Mouse (Mus musculus): ENCODE results near the gene B4galnt3.

The B4galnt3 gene

DNA sequence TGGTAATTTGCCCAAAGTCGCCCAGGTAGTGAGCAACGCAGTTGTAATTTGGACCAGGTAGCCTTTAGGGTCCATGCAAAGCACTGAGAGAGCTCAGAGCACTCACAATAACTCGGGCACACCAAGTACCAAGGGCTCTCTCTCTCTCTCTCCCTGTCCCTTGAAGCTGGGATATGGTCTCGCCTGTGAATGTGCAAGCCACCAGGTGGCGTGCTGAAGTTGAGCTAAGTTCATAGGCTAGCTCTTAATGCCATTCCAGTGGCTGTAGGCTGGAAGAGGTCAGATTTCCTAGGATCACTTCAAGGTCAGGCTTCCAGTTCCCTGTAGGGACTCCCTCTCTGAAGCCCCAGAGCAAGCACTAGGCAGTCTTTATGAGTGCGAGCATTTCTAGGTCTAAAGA is 71.7 kb downstream of the B4galnt3 start:
- DNase-seq (ENCODE audit: low spot score in 2 of 2) = peak in 1 of 2 experiments; percentile 48

DNA sequence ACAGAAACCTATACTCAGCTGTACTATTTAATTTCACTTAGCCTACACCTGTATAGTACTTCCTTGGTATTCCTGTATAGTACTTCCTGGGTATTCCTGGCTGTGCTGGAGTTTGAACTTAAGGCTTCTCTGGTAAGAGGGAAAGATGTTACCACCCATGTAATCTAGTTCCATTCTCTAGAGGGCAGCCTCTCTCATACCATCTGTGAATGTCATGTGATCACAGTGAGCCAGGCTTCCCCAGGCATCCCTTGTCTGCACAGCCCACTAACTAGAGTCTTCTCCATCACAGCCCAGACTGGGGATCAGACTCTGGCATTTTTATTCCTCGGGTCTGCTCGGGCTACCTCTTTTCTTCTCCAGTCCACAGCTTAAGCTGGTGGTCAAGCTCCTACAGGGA is 75.1 kb downstream of the B4galnt3 start:
- no peak for DNase-seq (ENCODE audit: low spot score in 2 of 2)

DNA sequence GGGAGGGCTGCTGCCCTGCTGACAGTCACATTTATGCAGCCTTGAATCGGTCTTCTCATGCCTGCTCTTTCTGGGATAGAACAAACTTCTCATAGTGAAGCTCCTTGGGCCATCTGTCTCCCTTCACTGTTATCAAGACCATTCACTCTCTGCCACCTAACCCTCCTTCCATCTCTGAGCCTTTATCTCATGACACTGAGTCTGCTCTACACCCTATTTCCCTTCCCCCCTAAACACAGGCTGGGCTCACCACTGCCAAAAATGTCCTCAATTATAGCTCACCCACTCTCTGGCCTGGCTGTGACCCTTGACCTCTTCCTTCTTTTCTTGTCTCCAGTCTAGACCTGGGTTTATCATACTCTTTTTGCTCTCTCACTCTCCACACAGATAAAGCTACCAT is 77.7 kb downstream of the B4galnt3 start:
- DNase-seq (ENCODE audit: low spot score in 2 of 2) = no peak

DNA sequence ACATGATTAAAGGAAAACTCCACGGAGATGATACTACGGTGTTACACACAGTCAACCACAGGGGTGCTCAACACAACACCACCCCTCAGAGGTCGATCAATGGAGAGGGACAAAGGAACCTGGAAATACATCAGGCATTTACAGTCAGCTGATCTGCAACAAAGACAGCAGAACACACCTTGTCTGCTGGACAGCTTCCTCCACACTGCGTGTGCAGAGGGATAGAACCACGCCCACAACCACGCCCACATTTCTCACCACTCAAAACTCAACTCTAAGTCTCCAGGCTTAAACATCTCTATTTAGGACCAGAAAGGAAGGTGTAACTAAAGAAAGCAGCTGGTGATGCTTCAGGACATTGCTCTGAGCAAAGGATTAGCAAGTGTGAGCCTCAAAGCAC is 82.8 kb downstream of the B4galnt3 start:
- no peak for DNase-seq (ENCODE audit: low spot score in 2 of 2)

DNA sequence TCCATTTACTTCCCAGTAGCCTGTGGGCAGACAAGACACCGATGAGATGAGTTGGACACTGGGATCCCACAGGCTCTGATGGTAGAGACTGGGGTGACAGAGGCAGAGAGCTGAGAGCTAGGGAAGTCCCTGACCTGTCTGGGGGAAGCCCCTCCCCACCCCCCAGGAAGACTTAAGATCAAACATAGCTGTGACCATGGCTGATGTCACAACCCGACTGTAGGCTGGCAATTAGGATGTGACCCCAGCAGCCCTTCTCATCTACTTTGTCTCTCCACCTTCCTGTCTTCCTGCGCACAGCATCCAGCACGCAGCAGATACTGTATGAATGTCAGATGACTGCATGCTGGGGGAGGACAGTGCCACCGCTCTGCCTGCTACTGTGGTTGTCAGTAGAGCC is 87.8 kb downstream of the B4galnt3 start:
- DNase-seq (ENCODE audit: low spot score in 2 of 2) = no peak

DNA sequence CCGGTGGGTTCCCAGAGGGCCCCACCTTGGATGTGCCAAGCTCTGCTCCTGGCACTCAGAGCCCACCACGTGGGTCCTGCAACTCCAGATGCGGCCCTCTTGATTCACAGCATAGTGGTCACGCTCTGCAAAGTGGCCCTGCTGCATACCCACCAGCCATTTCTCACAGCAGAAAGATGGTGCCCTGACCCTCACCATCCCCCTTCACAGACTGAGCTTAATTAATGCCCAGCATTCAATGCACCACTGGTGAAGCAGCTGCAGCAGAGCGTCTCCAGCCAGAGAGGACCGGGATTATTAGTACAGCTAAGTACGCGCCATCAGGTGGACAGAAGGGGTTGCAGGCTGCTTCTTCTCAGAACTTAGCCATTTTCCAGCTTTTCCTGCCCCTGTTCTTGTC is 92.0 kb downstream of the B4galnt3 start:
- no peak for DNase-seq (ENCODE audit: low spot score in 2 of 2)

DNA sequence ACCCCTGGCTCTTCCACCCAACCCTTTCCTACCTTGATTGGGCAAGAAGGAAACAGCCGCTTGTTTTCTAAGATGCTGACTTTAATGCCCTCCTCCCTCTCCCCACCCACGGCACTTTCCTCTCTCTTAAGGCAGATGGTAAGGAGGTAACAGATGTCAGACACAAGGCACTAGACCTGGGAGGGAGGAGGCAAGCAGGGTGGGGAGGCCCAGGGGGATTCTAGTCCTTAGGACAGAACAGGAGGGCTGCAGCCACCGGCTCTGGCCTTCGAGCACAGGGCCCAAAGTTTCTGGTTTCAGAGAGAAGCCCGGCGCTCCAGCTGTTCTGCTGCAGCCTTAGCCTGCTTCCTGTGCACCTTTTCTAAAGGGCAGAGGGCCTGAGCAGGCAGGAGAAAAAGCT is 92.4 kb downstream of the B4galnt3 start:
- DNase-seq (ENCODE audit: low spot score in 2 of 2) = no peak

DNA sequence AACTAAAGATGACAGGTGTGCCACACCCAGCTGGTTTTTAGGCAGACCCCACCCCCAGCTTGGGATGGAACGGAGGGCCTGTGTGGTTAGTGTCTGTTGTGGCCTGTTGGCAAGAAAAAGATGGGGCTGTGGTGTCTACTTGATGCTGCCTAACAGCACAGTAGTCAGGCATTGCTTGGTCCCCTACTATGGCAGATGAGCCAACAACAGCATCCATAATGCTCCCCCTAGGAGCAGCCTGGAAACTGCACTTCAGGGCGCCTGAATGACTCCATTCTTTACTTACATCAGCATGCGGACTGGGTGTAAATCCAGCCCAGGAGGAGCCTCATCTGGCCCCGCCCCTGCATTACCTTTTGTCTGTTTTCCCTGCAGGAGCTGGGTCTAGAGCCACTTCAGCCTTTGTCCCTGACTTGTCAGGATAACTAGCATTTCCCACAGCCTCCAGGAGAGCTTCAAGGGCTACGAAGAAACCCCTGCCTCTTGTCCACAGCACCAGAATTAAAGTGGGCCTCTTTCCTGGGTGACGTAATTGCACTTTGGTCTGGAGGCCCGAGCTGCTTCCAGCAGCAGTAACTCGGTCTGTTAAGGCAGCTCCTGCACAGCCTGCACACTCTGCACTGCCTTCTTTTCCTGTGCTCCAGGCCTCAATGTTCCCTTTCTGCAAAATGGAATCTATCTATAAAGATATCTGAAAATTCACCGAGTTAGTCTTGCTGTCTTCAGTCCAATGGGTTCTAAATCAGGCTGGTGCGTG is 94.5 kb downstream of the B4galnt3 start:
- no peak for DNase-seq (ENCODE audit: low spot score in 2 of 2)

DNA sequence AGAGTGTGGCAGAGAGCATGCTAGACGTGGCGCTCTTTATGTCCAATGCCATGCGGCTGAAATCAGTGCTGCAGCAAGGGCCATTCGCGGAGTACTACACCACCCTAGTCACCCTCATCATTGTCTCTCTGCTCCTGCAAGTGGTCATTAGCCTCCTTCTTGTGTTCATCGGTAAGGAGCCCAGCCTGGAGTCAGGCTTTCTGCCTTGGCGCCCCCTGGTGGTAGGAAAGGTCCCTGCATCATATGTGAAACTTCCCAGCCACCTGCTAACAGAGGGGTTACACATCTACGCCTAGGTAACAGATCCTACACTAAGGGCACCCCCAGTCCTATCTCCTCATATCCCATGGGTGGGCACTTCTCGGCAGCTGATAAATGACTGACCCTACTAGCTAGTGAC is 96.4 kb downstream of the B4galnt3 start:
- peak; percentile 58 to 78 for DNase-seq (ENCODE audit: low spot score in 2 of 2)

DNA sequence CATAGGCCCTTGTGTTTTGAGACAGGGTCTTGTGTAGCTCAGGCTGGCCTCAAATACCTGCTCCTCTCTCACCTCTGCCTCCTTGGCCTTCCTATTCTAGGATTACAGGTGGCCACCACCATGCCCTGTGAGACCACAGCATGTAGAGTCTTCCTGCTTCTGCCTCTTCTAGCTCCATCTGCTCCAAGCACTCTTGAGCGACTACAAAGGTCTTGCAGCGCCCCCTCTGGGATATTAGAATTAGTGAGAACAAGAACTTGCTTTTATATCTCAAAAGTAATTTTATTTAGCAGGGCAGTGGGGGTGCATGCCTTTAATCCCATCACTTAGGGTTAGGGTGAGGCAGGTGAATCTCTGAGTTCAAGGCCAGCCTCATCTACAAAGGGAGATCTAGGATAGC is 97.5 kb downstream of the B4galnt3 start:
- DNase-seq (ENCODE audit: low spot score in 2 of 2) = no peak

DNA sequence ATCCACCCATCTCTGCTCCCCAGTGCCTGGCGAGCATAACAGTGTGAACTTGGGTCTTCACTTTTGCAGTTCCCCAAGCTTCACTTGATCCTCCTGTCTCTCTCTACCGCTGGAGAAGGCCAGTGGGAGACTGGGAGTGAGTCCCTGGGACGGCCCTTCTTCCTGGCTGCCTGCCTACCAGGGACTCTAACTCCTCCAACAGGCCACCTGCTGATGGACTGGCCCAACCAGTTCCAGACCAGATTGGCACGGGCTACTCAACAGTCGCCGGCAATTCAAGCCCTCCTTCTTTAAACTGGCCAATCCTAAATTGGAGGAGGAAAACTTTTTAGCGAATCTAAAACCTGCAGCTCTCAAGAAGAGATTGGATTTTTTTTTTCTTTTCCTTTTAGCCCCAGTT is 99.4 kb downstream of the B4galnt3 start:
- DNase-seq (ENCODE audit: low spot score in 2 of 2) = no peak

DNA sequence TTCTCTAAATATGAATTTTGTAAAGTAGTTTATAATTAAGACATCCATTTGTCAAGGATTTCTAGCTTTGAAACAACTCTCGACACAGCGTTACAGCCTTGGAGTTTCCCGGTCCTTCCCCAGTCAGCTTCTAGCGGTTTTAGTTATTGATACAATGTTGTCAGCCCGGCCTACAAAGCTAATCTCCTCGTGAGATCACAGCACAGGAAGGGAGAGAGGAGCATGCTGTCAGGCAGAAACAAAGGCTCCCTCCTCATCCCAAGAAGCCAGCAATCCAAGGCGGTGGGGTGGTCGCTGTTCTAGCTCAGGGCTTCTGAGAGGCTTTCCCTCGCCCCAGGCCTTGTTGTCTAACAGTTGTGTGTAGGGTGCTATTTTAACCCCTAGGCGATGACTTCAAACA is 100.1 kb downstream of the B4galnt3 start:
- no peak for DNase-seq (ENCODE audit: low spot score in 2 of 2)

DNA sequence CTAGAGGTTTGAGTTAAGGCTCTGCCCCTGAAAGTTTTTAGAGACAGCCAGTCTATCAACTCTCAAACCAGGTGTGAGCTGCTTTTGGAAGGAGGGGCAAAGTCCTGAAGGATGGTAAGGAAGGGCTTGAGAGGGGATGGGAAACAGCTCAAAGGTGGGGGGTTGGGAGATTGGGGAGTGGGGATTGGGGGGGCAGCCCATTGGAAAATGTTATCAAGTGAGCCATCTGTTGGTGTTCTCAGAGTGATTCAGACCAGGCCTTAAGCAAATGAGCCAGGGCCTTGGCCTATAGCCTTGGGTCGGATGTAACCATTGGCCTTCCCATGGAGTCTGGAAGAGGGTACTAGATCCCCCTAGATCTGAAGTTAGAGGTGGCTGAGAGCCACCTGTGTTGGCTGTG is 100.6 kb downstream of the B4galnt3 start:
- DNase-seq (ENCODE audit: low spot score in 2 of 2) = no peak

DNA sequence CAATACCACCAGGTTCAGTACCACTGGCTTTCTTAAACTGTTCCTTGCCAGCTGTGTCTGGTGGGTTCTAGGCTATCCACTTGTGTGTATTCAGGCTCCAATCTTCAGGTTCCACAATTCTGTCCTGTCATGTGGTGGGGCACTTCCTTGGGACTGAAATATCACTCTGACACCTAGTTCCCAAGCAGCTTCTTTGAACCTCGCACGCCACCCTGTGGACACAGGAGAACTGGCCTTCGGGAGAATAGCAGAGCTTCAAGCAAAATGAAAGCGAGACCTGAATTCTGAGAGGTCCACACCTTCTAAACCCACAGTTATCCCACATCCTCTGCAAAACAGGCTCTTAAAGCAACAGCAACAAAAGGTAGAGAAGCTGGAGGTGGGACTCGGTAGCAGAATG is 101.2 kb downstream of the B4galnt3 start:
- peak; percentile 57 to 71 for DNase-seq (ENCODE audit: low spot score in 2 of 2)

DNA sequence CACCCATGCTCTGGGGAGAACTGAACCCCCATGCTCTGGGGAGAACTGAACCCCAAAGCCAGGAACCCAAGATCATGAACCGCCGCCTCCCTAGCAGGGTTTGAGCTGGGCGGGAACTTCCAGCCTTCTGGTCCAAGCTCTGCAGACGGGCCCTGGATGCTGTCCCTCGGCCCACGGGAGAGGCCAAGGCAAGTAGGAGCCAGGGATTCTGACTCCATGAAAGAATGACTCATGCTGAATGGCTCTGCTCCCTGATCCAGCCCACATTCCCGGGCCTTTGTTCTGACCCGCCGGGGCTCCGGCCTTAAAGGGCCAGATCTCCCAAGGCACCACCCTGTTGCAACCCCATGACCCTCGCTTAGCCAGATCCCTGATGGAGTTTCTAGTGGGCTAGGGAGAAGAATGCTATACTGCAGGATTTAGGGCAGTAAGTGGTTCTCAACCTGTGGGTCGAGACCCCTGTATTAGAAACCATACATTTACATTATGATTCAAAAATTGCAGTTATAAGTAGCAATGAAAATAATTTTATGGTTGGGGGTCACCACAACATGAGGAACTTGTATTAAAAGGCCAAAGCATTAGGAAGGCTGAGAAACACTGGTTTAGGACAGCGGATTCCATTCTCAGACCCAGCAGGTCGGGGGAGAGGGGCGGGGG is 102.0 kb downstream of the B4galnt3 start:
- DNase-seq (ENCODE audit: low spot score in 2 of 2) = peak in 1 of 2 experiments; percentile 25

DNA sequence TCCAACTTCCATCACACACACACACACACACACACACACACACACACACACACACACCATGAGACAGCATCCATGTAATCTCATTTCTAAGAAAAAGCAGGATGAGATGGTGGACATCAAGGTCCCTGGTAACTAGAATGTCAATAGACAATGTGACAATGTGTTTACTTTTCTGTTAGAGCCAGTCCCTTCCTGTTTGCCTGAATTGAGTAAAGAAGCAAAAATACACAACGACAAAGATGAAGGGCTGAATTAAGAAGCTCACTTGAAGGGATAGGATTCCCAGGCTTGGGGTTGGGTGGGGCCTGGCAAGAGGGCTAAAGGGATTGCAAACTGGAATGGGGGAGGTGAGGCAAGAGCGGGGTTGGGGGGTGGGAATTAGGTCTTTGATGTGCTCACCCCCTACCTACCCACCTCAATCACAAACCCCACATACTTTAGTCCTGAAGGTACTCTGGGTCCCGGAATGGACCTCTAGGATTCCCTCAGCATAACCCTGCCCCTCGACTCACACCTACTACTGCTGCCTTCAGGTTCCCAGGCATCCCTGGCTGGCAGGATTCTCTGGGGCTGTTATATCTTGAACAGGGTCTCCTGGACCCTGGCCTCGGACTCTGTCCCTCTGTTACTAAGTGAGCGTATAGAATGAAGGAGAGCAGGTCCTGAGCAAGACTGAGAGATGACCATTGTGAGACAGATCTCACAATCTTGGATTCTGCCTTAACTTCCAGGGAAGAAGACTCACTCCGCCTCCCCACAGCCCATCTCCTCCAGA is 102.8 kb downstream of the B4galnt3 start:
- no peak for DNase-seq (ENCODE audit: low spot score in 2 of 2)

DNA sequence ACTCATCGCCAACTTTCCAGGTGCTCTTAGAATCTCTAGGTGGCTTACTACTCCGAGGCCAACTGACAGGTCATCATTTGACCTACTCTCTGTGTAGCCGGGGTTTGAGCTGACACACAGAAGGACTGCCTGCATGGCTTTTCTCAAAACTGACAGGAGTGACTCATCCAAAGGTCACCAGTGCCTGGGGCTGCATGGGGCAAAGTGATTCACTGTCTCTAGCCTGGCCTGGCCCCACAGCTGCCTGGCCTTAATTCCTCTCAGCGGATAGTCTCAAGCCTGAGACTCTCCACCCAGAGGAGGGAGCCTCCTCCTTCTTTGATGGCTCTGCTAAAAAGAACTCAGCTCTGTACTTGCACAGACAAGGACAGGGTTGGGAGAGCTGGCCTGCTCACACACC is 103.4 kb downstream of the B4galnt3 start:
- no peak for DNase-seq (ENCODE audit: low spot score in 2 of 2)

DNA sequence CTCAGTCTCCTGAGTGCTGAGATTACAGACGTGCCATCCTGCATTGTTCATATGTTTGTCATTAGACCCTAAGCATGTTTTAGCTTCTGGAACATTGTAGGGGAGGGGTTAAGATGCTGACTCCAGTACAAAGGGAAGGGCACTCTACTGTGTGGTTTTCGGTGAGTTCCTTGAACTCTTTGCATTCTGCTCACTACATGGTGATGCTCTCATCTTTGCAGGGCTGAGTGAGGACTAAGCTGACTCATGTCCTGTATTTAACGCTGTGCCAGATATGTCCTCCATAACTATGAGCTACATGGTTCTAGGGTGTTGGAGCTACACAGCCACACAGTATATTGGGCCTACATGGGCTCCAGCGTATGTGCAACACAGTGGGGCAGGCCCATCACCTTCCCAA is 104.0 kb downstream of the B4galnt3 start:
- no peak for DNase-seq (ENCODE audit: low spot score in 2 of 2)

DNA sequence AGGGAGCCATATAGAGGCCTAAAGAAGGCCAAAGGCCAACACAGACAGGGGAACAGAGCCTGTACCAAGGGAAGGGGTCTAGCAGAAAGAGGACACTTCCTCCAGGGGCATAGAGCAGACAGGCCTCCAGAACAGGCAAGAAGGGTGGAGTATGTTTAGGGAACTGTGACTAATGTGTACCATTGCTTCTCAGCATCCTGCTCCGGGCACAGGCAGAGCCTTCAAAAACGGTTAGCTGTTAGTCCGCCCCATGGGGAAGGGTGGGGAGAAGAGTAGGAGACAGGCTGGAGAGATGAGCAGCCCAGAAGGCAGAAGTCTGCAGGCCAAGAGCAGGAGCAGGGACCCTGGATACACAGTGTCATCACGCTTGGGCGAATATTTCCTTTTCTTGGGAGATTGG is 105.1 kb downstream of the B4galnt3 start:
- no peak for DNase-seq (ENCODE audit: low spot score in 2 of 2)

DNA sequence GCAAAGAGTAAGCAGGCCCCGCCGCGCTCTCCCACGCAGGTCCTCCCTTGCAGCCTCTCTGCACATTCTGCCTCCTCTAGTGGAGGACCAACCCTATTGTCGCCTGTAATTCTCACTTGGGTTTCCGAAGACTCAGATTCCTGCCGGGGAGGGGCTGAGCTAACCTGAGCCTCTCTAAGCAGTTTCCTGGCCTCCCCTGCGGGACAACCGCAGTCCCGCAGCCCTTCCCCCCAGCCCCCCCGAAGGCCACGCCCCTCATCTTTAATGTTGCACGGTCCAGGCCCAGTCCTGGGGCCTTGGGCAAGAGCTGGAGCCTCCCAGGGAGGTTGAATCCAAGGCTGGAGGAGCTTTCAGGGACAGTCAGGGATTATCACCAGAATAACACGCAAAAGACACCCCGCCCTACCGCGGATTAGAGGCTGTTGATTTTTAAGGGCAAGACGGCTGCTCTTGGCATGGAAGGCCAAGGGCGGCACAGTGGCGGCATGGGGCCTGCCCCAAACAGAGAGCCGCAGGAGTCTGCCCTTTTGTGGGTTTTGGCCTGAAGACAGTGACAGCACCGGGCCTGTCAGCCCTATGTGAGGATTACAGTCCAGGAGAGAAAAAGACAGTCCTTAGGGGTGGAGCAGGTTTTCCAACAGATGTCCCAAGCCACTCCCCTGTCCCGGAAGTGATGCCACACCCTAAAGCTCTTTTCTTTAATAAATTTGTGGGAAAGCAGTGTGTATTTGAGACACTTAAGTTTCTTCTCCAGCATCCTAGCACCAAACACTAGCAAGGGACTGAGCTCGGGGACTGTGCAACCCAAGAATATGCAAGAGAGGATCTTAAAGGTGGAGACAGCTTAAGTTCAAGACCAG is 105.8 kb downstream of the B4galnt3 start:
- no peak for DNase-seq (ENCODE audit: low spot score in 2 of 2)

DNA sequence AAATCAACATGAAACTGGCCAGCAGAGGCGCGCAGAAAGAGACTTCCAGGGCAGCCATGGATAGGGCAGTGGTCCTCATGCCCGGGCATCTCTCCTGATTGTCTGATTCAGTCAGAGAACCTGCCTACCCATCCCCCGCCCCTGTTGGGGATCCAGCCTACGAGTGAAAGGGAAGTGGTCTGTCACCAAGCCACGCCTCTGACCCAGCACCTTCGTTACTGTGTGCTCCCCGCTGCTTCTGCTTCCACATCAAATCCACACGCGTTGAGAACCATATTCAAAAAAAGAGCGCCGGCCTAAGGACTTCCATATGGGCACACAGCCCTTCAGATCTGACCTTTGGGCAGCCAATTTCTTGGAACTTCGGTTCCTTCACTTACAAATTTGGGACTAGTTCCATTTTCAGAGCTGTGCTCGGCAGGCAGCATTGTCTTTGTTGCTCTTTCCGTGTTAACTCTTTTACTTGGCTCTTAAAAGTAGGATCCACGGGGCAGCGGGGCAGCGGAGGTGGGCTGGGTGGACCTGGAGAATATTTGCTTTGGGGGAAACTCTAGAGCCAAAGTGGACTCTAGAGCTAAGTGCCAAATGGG is 106.7 kb downstream of the B4galnt3 start:
- no peak for DNase-seq (ENCODE audit: low spot score in 2 of 2)
